Mouse (Mus musculus) gonadal fat pad, adult 2 months (tissue): ENCODE measurements around the gene Birc7. TPM values are rescaled to one million over a fixed set of nuclear protein-coding genes. Genes with fewer than 3 reads are reported as not detected.

Source experiments
- DNase-seq: peaks from one replicate; pipeline ENCODE4 v3.0.0-alpha.2; 2012; ENCODE audit warnings: low read depth
- polyA plus RNA-seq: library from polyadenylated mRNA; depleted of rRNA; stranded (reverse); fragments of >200 nt; gene quantifications from 2 replicates; pipeline ENCODE4 v1.2.3, GENCODE M21; 2012; rRNA removed

Birc7 gene
- polyA plus RNA-seq = 0.09 TPM in 1 of 2 replicates, not detected in the other

GRCm38 (mm10) chr2:180928723-180929122 is at the start of gene Birc7:
Birc7 (plus strand) TSS chr2:180929023.
- no peak for DNase-seq

GRCm38 (mm10) chr2:180879365-180880067 is 49.3 kb upstream of the Birc7 start:
- DNase-seq = no peak

DNA sequence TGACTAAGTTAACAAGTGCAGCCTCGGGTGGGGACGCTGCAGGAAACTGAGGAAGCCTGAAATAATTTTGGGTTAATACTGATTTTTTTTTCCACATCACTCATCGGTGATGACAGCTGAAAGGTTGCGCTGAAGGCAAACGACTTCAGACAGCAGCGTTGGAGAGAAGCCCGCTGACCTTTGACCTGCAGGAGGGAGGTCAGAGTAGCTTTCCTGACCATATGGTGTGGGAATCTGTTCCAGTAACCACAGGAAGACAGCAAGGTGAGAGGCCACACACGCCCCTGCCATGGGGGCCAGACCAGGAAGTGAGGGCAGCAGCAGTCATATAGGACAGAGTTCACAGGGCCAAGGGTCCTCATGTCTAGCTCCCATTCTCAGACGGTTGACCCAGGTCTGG is 47.5 kb upstream of the Birc7 start:
- no peak for DNase-seq

DNA sequence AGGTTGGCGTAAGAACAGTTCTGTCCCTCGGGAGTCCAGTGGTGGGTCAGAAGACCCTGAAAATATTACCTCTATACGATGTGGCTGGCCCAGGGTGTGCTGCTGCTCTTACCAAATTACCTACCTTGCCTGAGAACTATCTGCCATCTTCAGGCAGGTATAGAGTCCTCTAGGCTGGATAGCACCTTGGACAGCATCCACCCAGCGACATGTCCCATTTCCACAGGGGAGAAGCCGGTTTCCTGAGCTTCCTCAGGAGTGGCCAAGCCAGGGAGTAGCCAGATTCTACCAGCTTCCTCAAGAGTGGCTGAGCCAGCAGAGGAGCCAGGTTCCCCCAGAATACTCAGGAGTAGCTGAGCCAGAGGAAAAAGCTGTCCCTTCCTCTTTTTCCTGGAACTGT is 43.6 kb upstream of the Birc7 start:
- DNase-seq = no peak

DNA sequence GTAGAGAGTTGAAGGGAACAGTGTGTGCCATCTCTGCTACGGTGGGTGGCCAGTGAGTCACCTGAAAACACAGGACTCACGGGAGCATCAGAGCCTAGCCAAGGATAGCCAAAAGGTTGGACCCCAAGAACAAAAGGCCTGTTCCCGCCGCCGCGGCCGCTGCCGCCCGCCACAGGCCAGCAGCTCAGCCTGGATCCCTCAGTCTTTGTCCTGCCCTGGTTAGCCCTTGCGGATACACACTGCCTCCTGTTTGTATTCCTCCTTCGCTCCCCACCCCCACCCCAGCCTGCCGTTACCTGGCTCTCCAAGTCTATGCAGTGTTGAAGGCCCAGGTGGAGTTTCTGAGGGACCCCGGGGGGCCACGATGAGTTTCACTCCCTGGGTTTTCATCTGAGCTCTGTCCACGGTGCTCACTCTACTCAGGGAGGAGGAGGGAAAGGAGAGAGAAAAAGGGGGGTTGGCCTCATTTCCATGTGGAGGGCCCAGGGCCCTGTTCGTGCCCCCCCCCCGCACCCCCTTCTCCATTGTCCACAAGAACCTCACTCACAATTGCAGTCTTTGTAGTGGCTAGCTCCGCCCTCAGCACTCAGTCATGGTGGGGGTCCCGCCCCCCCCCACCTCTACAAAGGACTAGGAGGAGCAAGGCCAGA is 39.4 kb upstream of the Birc7 start:
- DNase-seq = no peak

DNA sequence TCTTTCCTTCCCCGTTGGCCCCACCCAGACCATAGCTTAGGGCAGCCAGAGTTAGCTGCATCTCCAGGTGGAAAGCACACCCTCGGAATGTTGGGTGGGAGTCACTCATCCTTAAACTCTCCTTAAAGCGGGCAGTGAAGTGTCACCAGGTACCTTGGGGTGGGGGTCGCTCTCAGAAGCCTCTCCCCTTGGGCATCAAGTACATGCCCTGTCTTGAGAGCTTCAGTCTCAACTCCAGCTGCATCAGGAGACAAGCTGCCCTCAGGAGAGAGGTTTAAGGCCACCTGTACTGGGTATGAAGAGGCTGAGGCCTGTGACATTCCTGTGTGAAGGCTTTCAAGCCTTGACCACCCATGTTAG is 38.9 kb upstream of the Birc7 start:
- no peak for DNase-seq

GRCm38 (mm10) chr2:180890422-180891074 is 38.3 kb upstream of the Birc7 start:
- DNase-seq = no peak

DNA sequence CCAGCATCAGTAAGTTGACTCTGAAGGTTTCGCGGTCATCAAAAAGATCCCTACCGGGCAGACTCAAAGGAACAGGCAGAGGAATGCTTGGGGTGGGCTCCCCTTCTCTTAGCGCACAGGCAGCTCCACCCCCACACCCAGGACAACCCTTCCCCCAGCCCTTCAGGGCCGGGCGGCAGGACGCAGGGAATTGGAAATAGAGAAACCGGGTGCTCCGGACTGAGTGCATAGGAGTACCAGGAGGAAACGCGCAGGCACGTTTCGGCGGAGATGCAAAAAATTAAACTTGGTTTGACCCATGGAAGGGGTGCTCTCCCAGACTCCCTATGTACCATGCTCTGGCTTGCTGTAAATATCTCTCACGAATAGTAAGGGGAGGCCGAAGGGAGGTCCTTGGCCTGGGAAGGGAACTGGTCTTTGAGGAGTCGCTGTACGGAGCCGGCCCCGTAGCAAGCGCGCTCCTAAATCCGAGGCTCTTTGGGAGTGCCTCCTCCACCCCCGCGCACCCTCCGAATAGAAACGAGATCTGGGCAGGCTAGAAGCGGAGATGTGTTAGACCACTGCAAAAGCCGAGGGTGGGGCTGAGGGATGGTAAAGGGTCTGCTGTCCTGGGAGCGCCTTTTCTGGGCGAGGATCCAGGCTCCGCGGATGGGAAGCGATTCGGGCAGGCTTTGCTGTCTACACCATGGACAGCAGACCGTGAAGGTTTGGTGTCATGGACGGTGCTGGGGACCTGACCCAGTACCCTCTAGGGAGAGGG is 37.6 kb upstream of the Birc7 start:
- no peak for DNase-seq

GRCm38 (mm10) chr2:180891835-180892323 is 36.9 kb upstream of the Birc7 start:
- DNase-seq = no peak

DNA sequence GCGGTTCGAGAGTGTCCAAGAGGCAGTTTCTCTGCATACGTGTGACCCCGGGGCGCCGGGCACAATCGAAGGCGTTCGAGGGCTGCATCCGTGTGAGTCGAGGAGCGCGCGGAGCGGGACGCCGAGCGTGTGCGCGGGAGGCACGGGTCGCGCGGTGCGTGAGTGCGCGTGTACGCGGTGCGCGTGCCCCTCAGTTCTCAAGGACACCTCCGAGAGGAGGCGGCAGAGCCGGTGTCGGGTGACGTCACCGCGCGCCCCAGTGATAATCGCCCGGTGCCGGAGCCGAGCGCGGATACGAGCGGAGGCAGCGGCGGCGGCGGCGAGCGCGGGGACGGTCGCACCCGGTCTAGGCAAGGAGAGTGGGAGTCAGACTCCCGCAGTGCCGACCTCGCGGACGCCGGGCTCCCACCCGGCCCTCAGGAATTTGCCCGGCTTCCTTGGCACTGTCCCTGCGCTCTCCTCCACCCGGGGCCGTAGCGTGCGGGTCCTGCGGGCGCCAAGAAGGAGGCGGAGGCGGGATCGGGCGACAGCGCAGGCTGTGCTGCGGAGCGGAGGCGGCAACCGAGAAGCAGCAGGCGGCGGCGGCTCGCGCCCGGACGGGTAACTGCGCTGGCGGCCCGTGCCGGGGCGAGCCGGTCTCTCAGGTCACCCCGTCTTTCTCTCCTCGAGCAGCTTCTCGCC is 35.8 kb upstream of the Birc7 start:
- no peak for DNase-seq

- DNase-seq = no peak
These were observed 35.2 kb upstream of the Birc7 start for GRCm38 (mm10) chr2:180893537-180894028.

- DNase-seq = no peak
These were observed 34.7 kb upstream of the Birc7 start for GRCm38 (mm10) chr2:180894029-180894623.

- peak; percentile 8 for DNase-seq
These were observed 34.1 kb upstream of the Birc7 start for GRCm38 (mm10) chr2:180894734-180895133.

DNA sequence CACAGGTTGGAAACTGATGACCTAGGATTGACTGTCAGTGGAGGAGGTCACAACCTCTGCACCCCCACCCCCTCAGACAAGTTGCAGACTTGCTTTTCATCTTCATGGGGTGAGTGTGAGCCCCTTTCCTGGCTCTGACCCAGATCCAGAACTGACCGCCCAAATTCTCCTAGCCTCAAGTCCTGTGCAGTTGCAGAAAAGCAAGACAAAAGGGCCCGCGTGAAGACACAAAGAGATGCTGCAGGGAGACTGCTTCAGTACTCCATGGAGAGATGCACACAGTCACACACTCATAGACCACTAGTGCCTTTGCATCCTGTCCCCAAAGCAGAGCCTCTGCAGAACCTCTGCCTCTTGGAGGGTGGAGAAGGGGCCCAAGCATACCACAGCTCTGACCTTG is 33.5 kb upstream of the Birc7 start:
- DNase-seq = no peak

- no peak for DNase-seq
These were observed 32.8 kb upstream of the Birc7 start for GRCm38 (mm10) chr2:180895837-180896525.

- no peak for DNase-seq
These were observed 31.8 kb upstream of the Birc7 start for GRCm38 (mm10) chr2:180896819-180897625.

- no peak for DNase-seq
These were observed 31.0 kb upstream of the Birc7 start for GRCm38 (mm10) chr2:180897857-180898256.

DNA sequence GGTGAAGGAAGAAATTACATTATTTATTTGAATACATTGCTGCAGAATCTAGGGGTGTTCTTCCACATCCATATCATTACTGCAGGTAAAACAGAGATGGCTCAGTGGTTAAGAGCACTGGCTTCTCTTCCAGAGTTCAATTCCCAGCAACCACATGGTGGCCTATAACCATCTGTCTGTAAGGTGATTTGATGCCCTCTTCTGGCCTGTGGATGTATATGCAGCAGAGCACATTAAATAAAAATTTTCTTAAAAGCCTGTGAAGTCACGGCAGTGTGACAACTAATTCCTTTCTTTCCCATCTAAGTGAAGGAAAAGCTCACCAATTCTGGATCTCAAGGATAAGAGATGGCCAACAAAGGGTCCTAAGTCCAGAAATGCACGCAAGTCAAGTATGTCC is 26.7 kb upstream of the Birc7 start:
- no peak for DNase-seq

DNA sequence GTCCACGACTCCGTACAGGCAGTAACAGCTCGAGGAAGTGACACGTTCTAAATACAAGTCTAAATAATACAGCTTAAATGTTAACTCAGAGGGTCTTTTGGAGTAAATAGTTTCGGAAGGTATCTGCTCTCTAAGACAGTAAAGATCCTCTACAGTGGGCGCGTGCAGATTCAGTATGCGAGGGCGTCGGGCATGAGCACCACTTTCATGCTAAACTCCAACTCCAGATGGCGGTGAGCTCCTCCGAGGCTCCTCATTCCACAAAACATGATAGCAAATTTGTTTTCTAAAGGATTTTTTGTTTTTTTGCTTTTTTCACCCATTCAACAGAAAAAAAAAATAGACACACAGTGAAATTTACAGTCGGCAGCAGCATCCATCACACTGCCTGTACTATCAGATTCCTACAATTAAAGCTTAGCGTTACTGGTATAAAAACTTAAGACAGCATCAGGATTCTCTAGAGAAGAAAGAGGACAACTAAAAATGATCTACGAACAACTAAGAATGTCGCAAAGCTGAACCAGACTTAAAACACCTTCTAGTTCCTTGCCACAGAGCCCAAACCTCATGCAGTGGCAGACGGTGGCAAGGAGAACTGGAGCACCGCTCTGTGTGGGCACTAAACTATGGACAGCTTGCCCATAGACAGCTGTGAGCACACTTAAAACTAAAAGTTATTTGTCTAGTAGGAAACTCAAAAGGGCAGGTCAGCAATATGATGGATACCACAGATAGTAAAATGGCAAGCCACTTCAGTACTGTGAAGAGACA is 24.2 kb upstream of the Birc7 start:
- DNase-seq = no peak
